Mouse (Mus musculus) 3134 (cell line): ENCODE data around the gene Rasgef1a.

ENCODE experiments used
- DNase-seq: peaks from one replicate; pipeline ENCODE4 v3.0.0-alpha.2; 2011; ENCODE audit warnings: low spot score; ENCODE audit not compliant: insufficient read length; ENCODE audit errors: extremely low read depth

Rasgef1a gene

DNA sequence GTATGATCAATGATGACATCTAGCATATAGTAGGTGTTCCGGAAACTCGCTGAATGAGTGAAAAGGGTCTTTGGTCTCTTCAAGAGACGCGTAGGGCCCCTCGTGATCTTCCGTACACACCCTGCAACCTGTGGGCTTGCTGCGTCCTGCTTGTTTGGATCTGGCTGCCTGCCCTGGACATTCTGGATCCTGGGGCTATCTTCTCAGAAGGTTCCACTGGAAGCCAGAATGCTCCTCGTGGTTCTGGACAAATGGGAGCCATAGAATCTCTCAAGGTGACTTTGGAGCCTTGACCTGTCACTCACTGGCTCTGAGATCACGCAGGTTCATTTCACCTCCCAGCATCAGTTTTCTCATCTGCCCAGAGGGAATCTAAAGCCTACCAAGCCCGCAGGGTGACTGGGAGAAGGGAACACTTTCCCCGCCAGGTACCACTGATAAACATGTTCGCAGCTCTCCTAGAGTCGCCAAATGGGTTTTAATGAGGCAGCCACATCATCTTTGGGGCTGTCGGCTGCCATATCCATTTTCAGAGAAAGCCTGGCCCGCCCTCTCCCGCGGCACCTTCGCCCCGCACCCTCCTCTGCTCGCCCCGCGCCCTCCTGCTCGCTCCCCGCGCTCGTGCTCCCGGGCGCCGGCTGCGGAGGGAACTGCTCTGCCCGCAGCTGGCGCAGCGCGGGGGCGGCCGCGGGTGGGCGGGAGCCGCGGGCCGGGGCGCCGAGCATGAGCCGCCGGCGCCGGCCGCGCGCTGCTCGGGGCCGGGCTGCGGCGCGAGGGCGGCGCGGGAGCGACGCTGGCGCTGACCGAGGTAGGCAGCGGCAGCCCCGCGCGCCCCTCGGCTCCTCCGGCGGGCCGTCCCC is at the start of gene Rasgef1a:
Gene Rasgef1a, plus strand, starts transcription at position 683 of the 860 bp plus-strand sequence.
- no peak for DNase-seq

DNA sequence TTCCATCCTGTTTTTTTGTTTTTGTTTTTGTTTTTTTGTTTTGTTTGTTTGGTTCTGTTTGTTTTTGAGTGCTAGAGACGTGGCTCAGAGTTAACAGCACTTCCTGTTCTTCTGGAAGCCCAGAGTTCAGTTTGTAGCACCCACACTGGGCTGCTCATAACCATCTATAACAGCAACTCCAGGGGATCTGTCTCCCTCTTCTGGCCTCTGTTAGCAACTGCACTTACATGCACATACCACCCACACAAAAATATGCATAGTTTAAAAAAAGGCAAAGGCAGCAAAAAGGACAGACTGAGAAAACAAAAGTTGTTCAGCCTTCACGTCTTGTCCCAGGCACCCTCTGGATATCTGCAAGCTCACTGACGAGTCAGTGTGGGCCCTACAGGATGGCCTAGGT is 48.0 kb upstream of the Rasgef1a start:
- DNase-seq, result no peak

DNA sequence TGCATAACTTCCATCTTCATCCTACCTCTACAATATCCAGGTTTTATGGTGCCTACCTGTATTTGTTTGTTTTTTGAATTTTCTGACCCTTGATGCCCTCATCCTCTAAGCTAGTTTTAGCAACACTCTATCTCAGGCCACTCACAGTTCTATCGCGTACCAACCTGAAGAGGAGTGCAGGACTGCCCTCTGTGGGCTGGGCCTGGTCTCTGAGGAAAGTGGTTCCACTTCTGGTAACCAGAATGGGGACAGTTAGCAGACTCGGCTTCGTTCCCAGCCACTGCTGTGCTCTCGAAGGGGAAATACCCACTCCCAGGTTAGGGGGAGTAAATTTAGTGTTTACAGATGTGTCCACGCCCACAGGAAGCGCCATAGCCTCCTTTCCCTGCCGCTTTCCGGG is 44.5 kb upstream of the Rasgef1a start:
- no peak for DNase-seq

DNA sequence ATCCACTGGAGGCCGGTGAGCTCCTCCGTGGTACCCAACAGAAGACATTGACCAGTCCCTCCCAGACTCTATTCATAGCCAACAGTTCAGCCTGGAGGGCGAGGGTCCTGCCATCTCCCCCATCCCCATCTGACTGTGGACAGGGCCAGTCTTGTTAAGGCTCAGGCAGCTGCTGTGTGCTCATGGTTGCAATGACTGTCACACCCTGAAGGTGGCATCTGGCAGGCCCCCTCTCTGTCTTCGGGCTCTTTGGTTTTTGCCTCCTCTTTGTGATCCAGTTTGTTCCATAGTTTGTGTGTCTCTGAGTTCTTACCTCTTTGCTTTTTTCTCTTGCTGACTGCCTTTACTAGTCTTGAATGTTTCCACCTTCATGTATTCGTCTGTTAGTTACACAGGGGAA is 24.1 kb upstream of the Rasgef1a start:
- DNase-seq, result no peak

- DNase-seq, result no peak
Observed at GRCm38 (mm10) chr6:117989209-117989608, 22.0 kb upstream of the Rasgef1a start.

GRCm38 (mm10) chr6:117990649-117991048 is 20.6 kb upstream of the Rasgef1a start:
- no peak for DNase-seq

- no peak for DNase-seq
Observed at GRCm38 (mm10) chr6:117991297-117991696, 19.9 kb upstream of the Rasgef1a start.

GRCm38 (mm10) chr6:117991928-117992327 is 19.3 kb upstream of the Rasgef1a start:
- DNase-seq, result no peak

GRCm38 (mm10) chr6:117995168-117995567 is 16.1 kb upstream of the Rasgef1a start:
- DNase-seq, result no peak

- no peak for DNase-seq
Observed at GRCm38 (mm10) chr6:118001272-118001671, 10.0 kb upstream of the Rasgef1a start.

- no peak for DNase-seq
Observed at GRCm38 (mm10) chr6:118007302-118007701, 3.9 kb upstream of the Rasgef1a start.

DNA sequence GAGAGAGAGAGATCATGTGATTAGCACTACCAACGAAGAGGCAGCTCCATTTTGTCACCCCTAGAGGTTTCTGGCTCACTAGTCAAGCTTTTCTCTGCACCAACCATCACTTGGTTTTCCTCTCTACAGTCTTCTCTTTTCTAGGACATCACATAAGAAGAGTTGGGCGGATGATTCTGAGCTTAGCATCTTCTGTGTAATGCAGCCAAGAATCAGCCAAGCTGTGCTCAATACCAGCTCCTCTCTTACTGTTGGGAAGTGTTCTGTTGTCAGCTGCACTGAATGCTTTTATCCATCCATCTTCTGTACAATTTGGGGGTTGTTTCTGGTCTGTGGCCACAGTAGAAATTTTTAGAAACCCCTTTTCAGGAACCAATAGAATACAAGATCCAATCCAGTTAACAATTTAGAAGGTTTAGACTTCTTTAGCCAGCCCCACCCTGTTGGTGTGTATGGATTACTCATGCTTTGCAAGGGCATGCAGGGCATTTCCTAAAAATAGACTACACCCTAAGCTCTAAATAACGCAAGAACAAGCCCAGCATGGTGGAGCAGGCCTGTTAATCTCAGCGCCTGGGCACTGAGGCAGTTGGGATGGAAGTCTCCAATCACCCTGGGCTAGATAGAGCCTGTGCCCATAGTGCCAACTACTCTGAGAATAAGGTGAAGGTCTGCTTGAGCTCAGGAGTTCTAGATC is 3.2 kb upstream of the Rasgef1a start:
- DNase-seq, result peak; percentile 47

GRCm38 (mm10) chr6:118010256-118010655 is 982 bp upstream of the Rasgef1a start:
- DNase-seq, result no peak

GRCm38 (mm10) chr6:118011616-118012316 is 528 bp downstream of the Rasgef1a start:
- DNase-seq, result no peak

DNA sequence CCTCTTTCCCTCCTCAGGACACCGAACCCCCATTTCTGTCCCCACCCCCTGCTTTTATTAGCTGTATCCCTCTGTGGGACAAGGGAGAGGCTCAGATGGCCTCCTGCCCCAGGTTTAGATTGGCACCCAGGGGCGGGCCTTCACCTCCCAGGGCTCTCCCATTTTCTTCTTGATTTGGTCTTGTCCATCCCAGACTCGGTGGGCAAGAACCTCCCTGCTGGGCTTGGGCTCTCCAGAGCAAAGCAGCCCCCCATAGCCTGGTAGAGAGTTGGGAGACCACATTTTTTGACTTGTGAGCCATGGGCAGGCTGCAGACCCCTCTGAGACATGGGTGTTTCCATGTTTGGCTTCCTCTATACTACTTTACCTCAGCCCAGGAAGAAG is 1.1 kb downstream of the Rasgef1a start:
- DNase-seq, result no peak

DNA sequence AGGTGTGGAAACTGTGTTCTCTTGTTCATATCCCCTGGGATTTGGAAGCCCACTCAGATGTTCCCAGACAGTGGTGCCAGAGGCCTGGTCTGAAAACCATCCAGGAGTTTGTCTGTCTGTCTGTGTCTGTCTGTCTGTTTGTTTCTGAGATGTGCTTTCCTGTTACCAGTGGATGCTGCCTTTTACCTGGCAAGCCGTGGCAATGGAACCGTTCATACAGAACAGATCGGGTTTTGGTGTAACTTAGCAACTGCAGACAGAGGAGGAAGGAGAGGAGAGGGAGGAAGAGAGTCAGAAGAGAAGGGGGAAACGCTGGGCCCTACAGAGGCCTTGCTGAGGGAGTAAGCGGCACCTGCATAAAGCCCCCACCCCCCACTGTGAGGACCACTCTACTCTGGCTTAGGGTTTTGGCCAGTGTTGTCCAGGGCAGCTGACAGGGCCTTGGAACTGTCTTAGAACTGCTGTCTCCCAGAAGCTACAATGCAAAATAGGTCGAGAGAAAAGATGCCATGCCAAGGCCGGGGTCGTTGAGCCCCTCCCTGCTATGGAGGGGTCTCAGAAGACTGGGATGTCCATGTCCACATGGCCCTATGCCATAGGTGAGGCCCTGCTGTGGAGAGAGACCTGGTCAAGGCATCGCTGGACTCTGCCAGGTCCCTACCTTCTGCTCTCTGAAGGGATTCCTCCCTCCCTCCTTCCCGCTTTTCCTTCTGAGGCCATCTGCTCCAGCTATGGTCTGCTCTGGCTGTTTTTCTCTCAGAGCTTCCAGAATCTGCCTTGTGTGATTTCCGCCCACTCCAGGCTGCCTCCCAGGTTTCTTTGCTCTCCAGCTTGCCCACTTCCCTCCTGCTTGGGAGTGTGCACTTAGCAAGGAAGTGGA is 2.0 kb downstream of the Rasgef1a start:
- DNase-seq, result no peak

DNA sequence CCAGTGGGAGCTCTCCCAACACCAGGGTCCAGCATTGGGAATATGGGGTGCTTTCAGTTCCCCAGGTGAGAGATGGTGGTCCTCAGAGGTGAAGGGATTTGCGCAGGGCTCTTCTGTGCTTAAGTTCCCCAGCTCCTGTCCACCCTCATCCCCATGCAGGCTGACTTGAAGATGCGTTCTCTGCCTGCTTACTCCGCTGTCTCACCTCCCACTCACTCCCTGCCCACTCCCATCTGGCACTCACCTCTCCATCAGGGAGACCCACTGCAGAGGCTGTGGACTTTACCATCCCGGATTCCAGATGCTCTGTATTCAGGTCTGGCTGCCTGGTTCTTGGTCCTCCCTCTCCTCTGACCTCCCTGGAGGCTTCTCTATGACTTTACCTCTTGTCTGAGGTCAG is 3.6 kb downstream of the Rasgef1a start:
- no peak for DNase-seq

DNA sequence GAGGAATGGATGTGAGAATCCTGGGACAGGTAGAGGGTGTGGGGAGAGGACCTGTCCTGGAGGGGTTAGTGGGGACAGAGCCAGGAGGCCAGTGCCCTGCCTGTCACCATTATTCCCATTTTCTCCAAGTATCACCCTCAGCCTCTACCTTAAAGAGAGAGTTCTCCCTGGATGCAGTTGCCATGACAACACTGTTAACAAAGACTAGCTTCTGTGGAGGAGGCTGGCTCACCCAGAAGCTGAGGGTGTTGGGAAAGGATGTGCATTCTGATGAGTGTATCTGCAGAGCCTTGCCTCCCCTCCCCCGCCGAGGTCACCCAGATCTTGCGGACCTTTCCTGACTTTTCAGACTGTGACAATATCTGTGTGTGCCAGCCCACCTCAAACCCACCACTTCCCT is 4.7 kb downstream of the Rasgef1a start:
- DNase-seq, result no peak

DNA sequence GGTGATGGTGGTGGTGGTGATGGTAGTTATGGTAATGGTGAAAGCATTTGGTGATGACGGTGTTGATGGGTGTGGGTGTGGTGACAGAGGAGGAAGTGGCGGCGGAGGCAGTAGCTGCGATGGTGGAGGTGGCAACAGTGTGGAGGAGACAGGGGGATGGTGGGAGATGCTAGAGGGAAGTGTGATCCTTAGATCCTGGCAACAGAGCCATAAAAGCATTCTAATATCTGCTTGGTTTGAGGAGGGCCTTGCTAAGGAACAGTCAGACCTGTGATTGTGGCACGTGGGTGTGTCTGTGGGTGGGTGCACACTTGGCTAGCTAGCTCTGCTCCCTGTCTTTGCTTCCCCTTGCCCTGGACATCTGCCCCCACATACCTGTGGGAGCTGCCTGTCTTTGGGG is 7.4 kb downstream of the Rasgef1a start:
- DNase-seq, result no peak

GRCm38 (mm10) chr6:118019569-118019968 is 8.3 kb downstream of the Rasgef1a start:
- DNase-seq, result no peak
